Mouse (Mus musculus): ENCODE results near the gene A1cf.

DNA sequence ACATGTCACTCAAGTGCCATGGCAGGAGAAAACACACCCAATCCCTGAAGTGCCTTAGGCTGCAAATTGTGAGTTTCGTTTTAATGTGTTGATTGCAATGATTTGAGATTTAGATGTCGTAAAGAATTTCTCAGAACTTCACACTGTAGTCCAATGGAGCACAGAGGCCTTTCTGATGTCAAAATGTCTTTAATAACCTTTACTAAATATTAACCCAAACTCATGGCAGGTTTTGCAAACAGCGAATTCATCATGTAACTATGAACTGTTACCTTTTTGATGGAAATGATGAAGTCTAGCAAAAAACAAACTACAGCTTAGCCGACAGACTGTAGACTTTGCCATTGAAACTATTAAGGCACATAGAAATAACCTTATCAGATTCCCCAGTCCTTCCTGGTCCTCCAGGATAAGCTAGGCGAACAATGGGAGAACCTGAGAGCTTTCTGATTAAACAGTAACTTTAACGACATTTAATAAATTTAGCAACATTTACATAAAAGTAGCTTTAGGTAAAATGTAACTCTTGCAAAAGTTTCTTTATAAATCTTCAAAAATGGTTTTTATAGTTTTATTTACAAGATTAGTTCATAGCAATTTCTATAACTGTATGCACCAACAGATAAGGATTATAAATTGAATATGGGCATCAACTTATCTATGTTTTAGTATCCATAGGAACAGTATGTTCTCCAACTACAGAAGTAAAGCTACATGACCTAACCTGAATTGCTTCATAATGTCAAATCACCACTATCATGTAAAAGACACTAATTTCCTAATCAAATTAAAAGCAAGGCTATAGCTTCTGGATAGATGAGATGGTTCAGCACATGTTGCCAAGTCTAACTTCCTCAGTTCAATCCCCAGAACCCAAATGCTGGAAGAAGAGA, 22.7 kb downstream of the A1cf start:
- TF ChIP-seq ZC3H11A (IDR thresholded peaks at IDR 0.05; ENCODE audit: borderline replicate concordance, low read depth, low read length) (no peak), HCFC1 (IDR thresholded peaks at IDR 0.05; ENCODE audit: borderline replicate concordance, insufficient read depth, low read length) (no peak), CHD2 (IDR thresholded peaks at IDR 0.05; ENCODE audit: low read depth, low read length) (no peak)
